Comparison of ENCODE assay signal across 7 mouse cellular contexts in the genomic region with DNA sequence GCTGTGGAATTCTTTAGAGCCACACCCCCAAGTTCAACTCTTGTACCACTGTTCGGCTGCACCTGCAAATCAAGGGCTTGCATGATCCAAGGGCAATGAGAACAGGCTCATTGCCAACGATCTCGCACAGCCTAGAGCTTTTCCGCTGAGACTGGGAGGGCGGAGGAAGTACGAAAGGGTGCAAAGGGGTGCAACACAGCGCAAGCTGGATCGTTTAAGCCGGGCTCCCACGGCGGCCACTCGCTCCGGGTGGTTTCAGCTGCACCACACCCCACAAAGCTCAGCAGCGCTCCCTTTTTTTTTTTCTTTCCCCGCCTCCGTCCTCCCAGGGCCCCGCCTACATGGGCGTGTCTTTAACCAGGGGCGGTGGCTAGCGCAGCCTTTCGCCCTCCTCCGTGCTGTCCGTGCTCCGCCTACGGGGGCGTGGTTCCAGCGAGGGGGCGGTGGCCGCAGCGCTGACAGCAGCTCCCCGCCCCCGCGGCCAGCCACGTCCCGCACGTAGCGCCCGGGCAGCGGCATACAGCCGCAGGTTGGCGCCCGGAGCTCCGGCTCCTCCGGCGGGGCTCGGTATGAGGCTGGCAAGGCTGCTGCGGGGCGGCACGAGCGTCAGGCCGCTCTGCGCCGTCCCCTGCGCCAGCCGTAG. TPM values are rescaled to one million over a fixed set of nuclear protein-coding genes. Genes with fewer than 3 reads are reported as not detected.
DNase-seq lines count a peak whose midpoint lies in the region; ATAC-seq lines count a peak whose summit lies in the region.

Gene Pdk1 (plus strand): TSS at position 424 of the 643 bp plus-strand sequence.

- no peaks in the 10 kb centered on the region for H3K36me3 ChIP-seq in embryonic facial prominence, embryonic 12.5 days
- no peaks in the 10 kb centered on the region for H3K36me3 ChIP-seq in limb, embryonic 11.5 days (ENCODE audit: control insufficient read depth, insufficient read depth, low read length)
- H3K36me3 ChIP-seq in midbrain, embryonic 14.5 days (ENCODE audit: control insufficient read depth, insufficient read depth, low read length) = no peaks in the 10 kb centered on the region

- H3K27ac ChIP-seq in embryonic facial prominence, embryonic 12.5 days = peak within 1 kb of the TSS; percentile 88
- peak within 1 kb of the TSS; percentile 49 for H3K27ac ChIP-seq in limb, embryonic 11.5 days (replicated peaks; ENCODE audit: low read depth, low read length)
- H3K27ac ChIP-seq in midbrain, embryonic 14.5 days (replicated peaks; ENCODE audit: low read depth, low read length) = peak within 1 kb of the TSS; percentile 78

- H3K4me1 ChIP-seq in embryonic facial prominence, embryonic 12.5 days = peaks cover 8% of the 10 kb centered on the region; the same call in 1 of the 2 replicates
- H3K4me1 ChIP-seq in limb, embryonic 11.5 days (ENCODE audit: control insufficient read depth, insufficient read depth, low read length) = no peaks in the 10 kb centered on the region
- peaks cover 7% of the 10 kb centered on the region; the same call in 1 of the 2 replicates for H3K4me1 ChIP-seq in midbrain, embryonic 14.5 days (ENCODE audit: control insufficient read depth, insufficient read depth, low read length)

- peak within 1 kb of the TSS; percentile 75 for H3K4me2 ChIP-seq in embryonic facial prominence, embryonic 12.5 days (replicated peaks)
- peak within 1 kb of the TSS; percentile 60 for H3K4me2 ChIP-seq in limb, embryonic 11.5 days (ENCODE audit: low read depth, severe bottlenecking)
- H3K4me2 ChIP-seq in midbrain, embryonic 14.5 days (ENCODE audit: low read length) = peak within 1 kb of the TSS; percentile 84

- WGBS in embryonic facial prominence, embryonic 12.5 days = under 1% methylated on average over 55 of the region's 55 CpGs
- under 1% methylated on average over 53 of the region's 55 CpGs for WGBS in limb, embryonic 11.5 days
- WGBS in midbrain, embryonic 14.5 days = under 1% methylated on average over 51 of the region's 55 CpGs

- peak; percentile 93 for ATAC-seq in embryonic facial prominence, embryonic 12.5 days (ENCODE audit: insufficient number of reproducible peaks, insufficient read depth, low FRiP score, low TSS enrichment)
- peak; percentile 95 for ATAC-seq in limb, embryonic 11.5 days (ENCODE audit: insufficient number of reproducible peaks, low FRiP score, low TSS enrichment, low read depth)
- peak; percentile 99 for ATAC-seq in midbrain, embryonic 14.5 days (ENCODE audit: low FRiP score, low TSS enrichment)

- no peaks in the 10 kb centered on the region for H3K9me3 ChIP-seq in embryonic facial prominence, embryonic 12.5 days
- H3K9me3 ChIP-seq in limb, embryonic 11.5 days (ENCODE audit: control insufficient read depth, low read length) = no peaks in the 10 kb centered on the region
- no peaks in the 10 kb centered on the region for H3K9me3 ChIP-seq in midbrain, embryonic 14.5 days (ENCODE audit: control insufficient read depth, low read length)

- H3K27me3 ChIP-seq in embryonic facial prominence, embryonic 12.5 days = no peaks in the 10 kb centered on the region
- no peaks in the 10 kb centered on the region for H3K27me3 ChIP-seq in limb, embryonic 11.5 days (ENCODE audit: control insufficient read depth, insufficient read depth, low read length)
- H3K27me3 ChIP-seq in midbrain, embryonic 14.5 days (ENCODE audit: control insufficient read depth, insufficient read depth, low read length) = no peaks in the 10 kb centered on the region

- H3K9ac ChIP-seq in embryonic facial prominence, embryonic 12.5 days = peak within 1 kb of the TSS; percentile 61
- peak within 1 kb of the TSS; percentile 59 for H3K9ac ChIP-seq in limb, embryonic 11.5 days (ENCODE audit: low read length)
- peak within 1 kb of the TSS; percentile 73 for H3K9ac ChIP-seq in midbrain, embryonic 14.5 days (replicated peaks; ENCODE audit: low read length)

- DNase-seq in adrenal gland, postnatal 25 days = peak; percentile 100
- peak; percentile 100 for DNase-seq in heart, adult 11 months
- DNase-seq in kidney, adult 18-20 months = peak; percentile 99
- DNase-seq in limb, embryonic 11.5 days (ENCODE audit: low spot score) = peak; percentile 99
- DNase-seq in midbrain, embryonic 14.5 days = peak; percentile 98
- DNase-seq in spleen, adult 18-20 months = peak; percentile 99 to 100

- H3K4me3 ChIP-seq in embryonic facial prominence, embryonic 12.5 days = peak within 1 kb of the TSS; percentile 78
- H3K4me3 ChIP-seq in limb, embryonic 11.5 days (ENCODE audit: low read depth, low read length) = peak within 1 kb of the TSS; percentile 62
- H3K4me3 ChIP-seq in midbrain, embryonic 14.5 days (replicated peaks; ENCODE audit: low read depth, low read length) = peak within 1 kb of the TSS; percentile 78

RNA-seq across cellular contexts. Expression of gene Pdk1, which starts in this region (rescaled TPM):
- total RNA-seq in adrenal gland, postnatal 25 days (2021) = 33.8 and 44.4 TPM in 2 replicates
- 43.5 and 49.6 TPM in 2 replicates for polyA plus RNA-seq in embryonic facial prominence, embryonic 12.5 days (2016; fragmentation: Nextera tagmentation; extraction: Ambion mirVana)
- 47.3 and 49.1 TPM in 2 replicates for polyA plus RNA-seq in limb, embryonic 11.5 days (2014; fragmentation: Nextera tagmentation; extraction: Ambion mirVana)
- 14.6 and 23.2 TPM in 2 replicates for polyA plus RNA-seq in midbrain, embryonic 14.5 days (2014; fragmentation: Nextera tagmentation; extraction: Ambion mirVana)

Comparison
In these comparisons a context has a peak if more than half of its experiments do, and no peak if none do; other contexts are left out.
1. Peak in every context shown above with its lines: DNase-seq, ATAC-seq, H3K4me3 ChIP-seq and H3K27ac ChIP-seq.